Mouse (Mus musculus) v-Abl transformed pro-B cells (cell line): ENCODE data around the gene Ltn1.

Experiments used
- in situ Hi-C, 2 experiments: fragments of 400-800 bp; cut with MboI; formaldehyde crosslinking; loops; one replicate each; pipeline ENCODE4 v1.15.1; 2025; ENCODE audit not compliant: unreplicated experiment in 2 of 2

Ltn1 gene

GRCm38 (mm10) chr16:87393813-87394548 lies 38.4 kb downstream of the Ltn1 start:
- in situ Hi-C loops, result loop anchor here in 1 of 2 experiments (10.0 kb wide), 1 partner anchor 1589 kb away; the partner anchor contains the start of gene Adamts1

DNA sequence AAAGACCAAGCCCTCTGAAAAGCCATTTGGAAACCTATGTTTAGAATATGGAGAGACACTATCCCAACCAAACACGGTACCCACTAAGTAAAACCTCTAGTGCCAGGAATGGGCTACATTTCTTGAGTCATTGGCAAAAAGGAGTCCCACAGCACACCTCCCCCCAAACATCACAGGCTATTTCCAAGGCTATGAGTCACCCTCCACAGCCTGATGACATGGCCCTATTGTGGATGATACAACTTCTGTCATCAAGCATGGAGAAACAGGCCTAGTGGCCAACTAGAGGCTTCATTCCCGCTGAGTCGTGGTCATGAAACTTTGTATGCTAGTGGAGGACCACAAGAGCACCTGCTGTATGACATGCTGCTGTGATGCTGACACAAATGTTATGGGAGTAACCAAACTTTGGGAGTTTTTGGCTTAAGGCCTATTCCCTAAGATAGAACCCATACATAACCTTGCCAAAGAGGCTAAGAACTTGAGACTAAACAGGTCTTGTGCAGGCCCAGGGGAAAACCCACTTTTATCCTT lies 44.9 kb downstream of the Ltn1 start:
- in situ Hi-C loops, result no loop called here

GRCm38 (mm10) chr16:87384366-87384765 lies 48.0 kb downstream of the Ltn1 start:
- in situ Hi-C loops, result no loop called here

DNA sequence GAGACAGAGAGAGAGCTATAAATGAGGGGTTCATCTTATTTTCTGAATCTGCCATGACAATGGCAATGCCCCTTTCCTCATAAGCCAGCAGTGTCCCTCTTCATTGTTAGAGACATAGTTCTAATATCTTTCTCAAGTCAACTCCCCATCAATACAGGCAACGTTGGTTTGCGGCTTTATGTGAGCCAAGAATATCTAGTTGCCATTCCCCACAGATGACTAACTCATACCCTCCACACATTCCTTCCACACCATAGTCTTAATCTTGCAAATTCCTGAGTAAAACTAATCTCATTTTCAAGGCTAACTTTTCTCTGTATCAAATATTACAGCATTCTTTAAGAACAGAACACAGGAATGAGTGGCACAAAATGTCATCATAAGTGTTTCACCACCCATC lies 49.4 kb downstream of the Ltn1 start:
- in situ Hi-C loops, result no loop called here

GRCm38 (mm10) chr16:87366445-87366844 lies 66.0 kb downstream of the Ltn1 start:
- in situ Hi-C loops, result no loop called here

GRCm38 (mm10) chr16:87366035-87366434 lies 66.4 kb downstream of the Ltn1 start:
- in situ Hi-C loops, result no loop called here

GRCm38 (mm10) chr16:87364231-87364630 lies 68.2 kb downstream of the Ltn1 start:
- in situ Hi-C loops, result no loop called here

DNA sequence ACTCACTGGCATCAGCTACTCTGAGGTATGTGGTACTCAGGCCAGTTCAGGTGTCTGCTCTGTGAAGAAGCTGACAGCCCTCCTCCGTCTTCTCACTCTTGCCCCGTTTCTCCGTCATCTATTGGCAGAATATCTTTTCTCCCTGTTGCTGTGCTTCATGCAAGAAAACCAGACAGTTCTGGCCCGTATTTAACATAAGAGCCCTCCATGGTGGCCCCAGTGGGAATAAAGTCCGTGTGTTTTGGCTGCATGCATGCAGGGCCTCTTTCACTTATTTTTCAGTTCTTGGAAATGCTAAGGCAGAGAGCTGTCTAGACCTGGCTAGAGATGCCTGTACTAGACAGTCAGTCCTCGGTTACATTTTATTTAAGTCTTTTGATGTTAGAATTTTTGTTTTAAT lies 72.3 kb downstream of the Ltn1 start:
- in situ Hi-C loops, result no loop called here

- in situ Hi-C loops, result loop anchor here in 1 of 2 experiments (10.0 kb wide), 1 partner anchor 140 kb away; the partner anchor contains the start of gene Cct8
These were observed 77.7 kb downstream of the Ltn1 start for GRCm38 (mm10) chr16:87354748-87355147.

GRCm38 (mm10) chr16:87354075-87354583 lies 78.3 kb downstream of the Ltn1 start, which contains the start of gene N6amt1:
TSS of gene N6amt1 (plus strand) at chr16:87354185.
- in situ Hi-C loops, result loop anchor here in 1 of 2 experiments (10.0 kb wide), 1 partner anchor 141 kb away; the partner anchor contains the start of gene Cct8

- in situ Hi-C loops, result loop anchor here in 1 of 2 experiments (10.0 kb wide), 1 partner anchor 141 kb away; the partner anchor contains the start of gene Cct8
These were observed 78.8 kb downstream of the Ltn1 start for GRCm38 (mm10) chr16:87353605-87354004.

- in situ Hi-C loops, result loop anchor here in 1 of 2 experiments (10.0 kb wide), 1 partner anchor 143 kb away; the partner anchor contains the start of gene Cct8
These were observed 80.9 kb downstream of the Ltn1 start for GRCm38 (mm10) chr16:87351386-87352105.

DNA sequence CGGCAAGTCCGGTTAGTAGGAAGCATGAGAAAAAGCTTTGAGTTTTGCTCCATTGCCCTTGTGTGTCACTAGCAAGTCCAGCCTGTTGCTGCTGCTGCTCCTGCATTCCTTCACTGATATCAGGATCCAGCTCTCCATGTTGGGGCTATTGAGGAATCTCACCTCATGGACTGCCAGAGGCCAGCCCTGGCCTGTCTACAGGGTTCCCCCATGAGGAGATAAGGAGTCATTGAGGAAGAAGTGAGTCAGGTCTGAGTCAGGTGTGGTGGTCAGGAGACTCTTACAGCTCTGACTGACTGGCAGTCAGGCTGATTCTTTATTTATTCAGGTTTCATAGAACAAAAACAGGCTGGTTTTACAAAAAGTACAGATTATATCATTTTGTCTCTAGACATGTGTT lies 84.3 kb downstream of the Ltn1 start:
- in situ Hi-C loops, result no loop called here

DNA sequence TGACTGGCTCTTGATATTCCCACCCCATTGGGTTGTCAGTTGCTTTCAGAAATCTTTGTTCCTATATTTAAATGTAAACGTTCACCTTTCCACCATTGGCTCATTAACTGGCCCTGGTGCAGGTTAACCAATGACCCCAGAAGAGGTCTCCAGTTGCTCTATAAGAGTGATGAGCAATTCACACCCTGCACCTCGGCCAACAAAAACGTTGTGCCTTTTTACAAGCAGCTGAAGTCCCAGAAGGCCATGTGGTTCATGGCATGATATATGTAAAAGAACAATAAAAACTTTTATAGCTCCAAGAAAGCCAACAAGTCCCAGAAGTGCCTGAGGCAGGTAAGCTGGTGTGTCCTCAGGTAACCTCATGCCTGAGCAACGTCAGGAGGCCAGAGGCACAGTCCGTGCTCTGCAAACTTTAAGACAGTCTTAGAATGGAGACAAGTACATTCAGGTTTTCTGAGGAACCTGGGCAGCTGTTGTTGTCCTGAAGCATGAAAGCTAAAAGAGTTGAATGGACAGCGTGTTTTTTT lies 91.3 kb downstream of the Ltn1 start:
- in situ Hi-C loops, result no loop called here

- in situ Hi-C loops, result no loop called here
These were observed 97.7 kb downstream of the Ltn1 start for GRCm38 (mm10) chr16:87334756-87335155.

- in situ Hi-C loops, result no loop called here
These were observed 102.4 kb downstream of the Ltn1 start for GRCm38 (mm10) chr16:87329986-87330385.
